Mouse (Mus musculus): Measurements from ENCODE around the gene Rfwd3. TPM values are rescaled to one million over a fixed set of nuclear protein-coding genes. Genes with fewer than 3 reads are reported as not detected.
"Not testable (repeated sequence)": the region's sequence is repeated elsewhere in the genome, so short reads cannot be mapped to it uniquely, and the experiment has no call there.

Gene Rfwd3
- polyA plus RNA-seq, 1 experiment from 2014 or later, result 81.6 TPM

DNA sequence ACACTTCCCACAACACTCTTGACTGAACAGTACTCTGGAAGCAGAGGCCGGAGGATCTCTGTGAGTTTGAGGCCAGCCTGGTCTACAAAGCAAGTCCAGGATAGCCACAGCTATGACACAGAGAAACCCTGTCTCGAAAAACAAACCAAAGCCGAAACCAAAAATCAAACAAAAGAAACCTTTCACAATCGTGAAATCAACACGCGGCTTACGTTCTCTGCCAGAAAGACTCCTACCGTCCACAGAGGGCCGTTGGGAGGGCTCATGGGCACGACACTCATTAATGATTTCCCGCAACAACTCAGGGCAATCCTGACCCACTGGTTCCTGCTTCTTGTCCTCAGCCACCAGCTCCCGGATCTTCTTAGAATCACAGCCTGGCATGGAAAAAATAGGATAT lies 14.7 kb upstream of the Rfwd3 start:
- peaks cover 5% of the 10 kb centered on the region; the same call in 1 of the 2 replicates for H3K4me1 ChIP-seq (replicated peaks; ENCODE audit: control insufficient read depth, insufficient read depth, low read length)
- 88% methylated on average over 12 of the region's 12 CpGs for WGBS
- no peaks in the 10 kb centered on the region for H3K27me3 ChIP-seq (replicated peaks; ENCODE audit: control insufficient read depth, insufficient read depth, low read length)
- no peak for ATAC-seq (replicated peaks; ENCODE audit: low FRiP score)
- H3K9me3 ChIP-seq (ENCODE audit: control insufficient read depth, low read length), result no peaks in the 10 kb centered on the region
- no peak overlapping the region for H3K27ac ChIP-seq (ENCODE audit: low read depth, low read length)
- H3K36me3 ChIP-seq (ENCODE audit: control insufficient read depth, insufficient read depth, low read length), result no peaks in the 10 kb centered on the region
- DNase-seq (ENCODE audit: low spot score), result no peak
- H3K9ac ChIP-seq (ENCODE audit: low read depth, low read length), result no peak overlapping the region
- H3K4me2 ChIP-seq, result no peak overlapping the region
- no peak overlapping the region for H3K4me3 ChIP-seq (ENCODE audit: low read depth, low read length)

DNA sequence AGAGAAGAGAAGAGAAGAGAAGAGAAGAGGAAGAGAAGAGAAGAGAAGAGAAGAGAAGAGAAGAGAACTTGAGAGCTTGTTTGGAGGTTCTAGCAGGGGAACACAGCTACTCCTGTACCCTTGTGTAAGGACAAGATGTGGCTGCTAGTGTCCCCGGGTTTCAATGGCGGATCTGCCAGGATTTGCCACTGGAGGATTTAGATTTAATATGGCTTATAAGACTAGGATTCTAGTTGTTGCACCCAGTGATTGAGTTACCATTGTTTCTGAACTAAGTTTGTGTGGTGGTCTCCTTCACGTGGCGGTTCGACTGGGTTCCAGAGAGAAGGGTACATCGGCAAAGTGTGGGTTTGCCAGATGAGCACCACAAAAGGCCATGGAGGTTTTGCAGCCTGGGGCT lies 13.9 kb upstream of the Rfwd3 start:
- H3K4me2 ChIP-seq; H3K4me3 ChIP-seq (ENCODE audit: low read depth, low read length); H3K27ac ChIP-seq (ENCODE audit: low read depth, low read length); H3K9me3 ChIP-seq (ENCODE audit: control insufficient read depth, low read length); DNase-seq (ENCODE audit: low spot score); H3K9ac ChIP-seq (ENCODE audit: low read depth, low read length); ATAC-seq (replicated peaks; ENCODE audit: low FRiP score); H3K36me3 ChIP-seq (ENCODE audit: control insufficient read depth, insufficient read depth, low read length); H3K4me1 ChIP-seq (replicated peaks; ENCODE audit: control insufficient read depth, insufficient read depth, low read length); H3K27me3 ChIP-seq (replicated peaks; ENCODE audit: control insufficient read depth, insufficient read depth, low read length): not testable (repeated sequence)
- WGBS, result 91% methylated on average over 6 of the region's 6 CpGs

DNA sequence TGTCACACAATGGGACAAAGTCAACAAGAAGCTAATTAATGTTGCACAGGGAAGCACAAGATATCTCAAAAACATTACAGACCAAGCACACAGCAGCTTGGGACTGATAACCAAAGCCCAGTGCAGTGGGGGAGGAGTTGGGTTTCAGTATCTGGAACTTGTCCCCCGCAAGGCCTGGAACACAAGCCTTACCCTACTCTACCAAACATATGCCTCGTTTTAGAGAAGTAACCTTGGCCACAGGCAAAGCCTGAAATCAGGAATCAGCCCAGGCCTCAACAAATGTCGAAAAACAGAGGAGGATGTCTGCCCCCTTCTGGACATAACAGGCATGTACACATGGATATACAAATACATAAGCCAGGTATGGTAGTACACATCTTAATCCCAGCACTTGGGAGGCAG lies 12.7 kb upstream of the Rfwd3 start:
- peak overlapping the region; percentile 41; the same call in 1 of the 2 replicates for H3K27ac ChIP-seq (ENCODE audit: low read depth, low read length)
- peak; percentile 38 for DNase-seq (ENCODE audit: low spot score)
- no peaks in the 10 kb centered on the region for H3K36me3 ChIP-seq (ENCODE audit: control insufficient read depth, insufficient read depth, low read length)
- H3K27me3 ChIP-seq (replicated peaks; ENCODE audit: control insufficient read depth, insufficient read depth, low read length), result no peaks in the 10 kb centered on the region
- H3K4me3 ChIP-seq (ENCODE audit: low read depth, low read length), result no peak overlapping the region
- no peak overlapping the region for H3K9ac ChIP-seq (ENCODE audit: low read depth, low read length)
- 29% methylated on average over 3 of the region's 3 CpGs for WGBS
- H3K9me3 ChIP-seq (ENCODE audit: control insufficient read depth, low read length), result no peaks in the 10 kb centered on the region
- no peak overlapping the region for H3K4me2 ChIP-seq
- peak; percentile 98 for ATAC-seq (replicated peaks; ENCODE audit: low FRiP score)
- H3K4me1 ChIP-seq (replicated peaks; ENCODE audit: control insufficient read depth, insufficient read depth, low read length), result peaks cover 5% of the 10 kb centered on the region; the same call in 1 of the 2 replicates

DNA sequence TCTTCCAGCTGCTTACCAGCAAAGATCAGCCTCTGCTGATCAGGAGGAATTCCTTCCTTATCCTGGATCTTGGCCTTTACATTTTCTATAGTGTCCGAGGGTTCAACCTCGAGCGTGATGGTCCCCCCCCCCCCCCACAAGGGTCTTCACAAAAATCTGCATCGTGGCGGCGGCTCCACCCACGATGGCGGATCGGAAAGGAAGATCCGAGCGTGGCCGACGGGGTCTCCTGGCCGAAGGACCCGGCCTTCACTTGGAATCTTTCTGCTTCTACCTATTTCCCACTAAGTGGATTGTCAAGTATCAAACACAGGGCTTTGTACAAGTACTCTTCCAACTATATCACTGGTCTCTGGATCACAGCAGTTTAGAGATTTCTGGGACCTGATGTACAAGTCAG lies 10.0 kb upstream of the Rfwd3 start:
- not testable (repeated sequence) for H3K9me3 ChIP-seq (ENCODE audit: control insufficient read depth, low read length); H3K27ac ChIP-seq (ENCODE audit: low read depth, low read length); H3K27me3 ChIP-seq (replicated peaks; ENCODE audit: control insufficient read depth, insufficient read depth, low read length); ATAC-seq (replicated peaks; ENCODE audit: low FRiP score); DNase-seq (ENCODE audit: low spot score); H3K4me2 ChIP-seq; H3K36me3 ChIP-seq (ENCODE audit: control insufficient read depth, insufficient read depth, low read length); H3K4me1 ChIP-seq (replicated peaks; ENCODE audit: control insufficient read depth, insufficient read depth, low read length); H3K4me3 ChIP-seq (ENCODE audit: low read depth, low read length); H3K9ac ChIP-seq (ENCODE audit: low read depth, low read length)
- 93% methylated on average over 15 of the region's 15 CpGs for WGBS

DNA sequence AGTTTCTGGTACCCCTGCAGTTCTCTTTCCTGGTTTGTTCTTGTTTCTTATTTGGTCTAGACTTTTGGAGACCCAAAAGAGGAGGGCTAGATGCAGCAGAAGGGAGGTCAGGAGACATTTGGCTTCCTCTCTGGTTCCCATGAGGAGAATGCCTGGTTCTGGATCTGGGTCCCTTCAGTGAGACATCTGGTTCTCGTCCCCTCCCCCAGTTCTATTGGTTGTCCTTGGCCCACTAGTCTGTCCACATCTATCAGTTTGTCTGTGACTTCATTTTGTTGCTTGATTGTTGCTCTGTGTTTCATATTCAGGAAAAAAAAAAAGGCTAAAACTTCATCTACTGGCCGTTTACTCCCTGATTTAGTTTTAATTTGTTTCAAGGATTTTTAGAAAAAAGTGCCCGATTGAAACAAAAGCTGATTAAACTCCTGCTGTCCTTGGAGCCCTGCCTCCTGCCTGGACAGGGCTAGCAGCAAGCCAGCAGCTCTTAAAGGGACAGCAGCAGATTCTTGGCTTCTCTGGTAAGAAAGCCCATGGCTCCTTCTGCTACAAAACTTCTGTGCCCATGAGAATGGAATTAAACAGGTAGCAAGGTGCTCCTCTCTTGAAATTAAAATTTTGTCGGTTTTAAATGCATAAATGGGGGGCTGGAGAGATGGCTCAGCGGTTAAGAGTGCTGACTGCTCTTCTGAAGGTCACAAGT lies 5.2 kb upstream of the Rfwd3 start:
- H3K4me3 ChIP-seq (ENCODE audit: low read depth, low read length), result no peak overlapping the region
- H3K27ac ChIP-seq (ENCODE audit: low read depth, low read length), result no peak overlapping the region
- no peak overlapping the region for H3K4me2 ChIP-seq
- H3K4me1 ChIP-seq (replicated peaks; ENCODE audit: control insufficient read depth, insufficient read depth, low read length), result no peaks in the 10 kb centered on the region
- H3K9ac ChIP-seq (ENCODE audit: low read depth, low read length), result no peak overlapping the region
- DNase-seq (ENCODE audit: low spot score) (no peak), ATAC-seq (replicated peaks; ENCODE audit: low FRiP score) (no peak)
- no peaks in the 10 kb centered on the region for H3K36me3 ChIP-seq (ENCODE audit: control insufficient read depth, insufficient read depth, low read length)
- WGBS, result 40% methylated on average over 5 of the region's 5 CpGs
- H3K27me3 ChIP-seq (replicated peaks; ENCODE audit: control insufficient read depth, insufficient read depth, low read length), result no peaks in the 10 kb centered on the region
- no peaks in the 10 kb centered on the region for H3K9me3 ChIP-seq (ENCODE audit: control insufficient read depth, low read length)

DNA sequence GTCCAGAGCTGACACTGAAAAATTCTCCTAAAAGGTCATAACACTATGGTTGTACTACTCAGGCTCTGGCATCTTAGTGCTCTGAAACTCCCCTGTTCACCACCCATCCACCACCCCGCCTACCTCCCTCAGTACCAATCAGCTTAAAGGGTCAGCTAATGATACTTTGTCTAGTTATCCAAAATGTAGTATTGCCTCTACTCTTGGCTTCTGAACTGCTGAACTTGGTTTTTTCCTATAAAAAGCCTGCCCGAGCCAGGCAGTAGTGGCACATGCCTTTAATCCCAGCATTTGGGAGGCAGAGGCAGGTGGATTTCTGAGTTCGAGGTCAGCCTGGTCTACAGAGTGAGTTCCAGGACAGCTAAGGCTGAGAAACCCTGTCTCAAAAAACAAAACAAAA lies 4.3 kb upstream of the Rfwd3 start:
- Histone ChIP-seq H3K4me1 (replicated peaks; ENCODE audit: control insufficient read depth, insufficient read depth, low read length) (no peaks in the 10 kb centered on the region), H3K9ac (ENCODE audit: low read depth, low read length) (no peak overlapping the region), H3K9me3 (ENCODE audit: control insufficient read depth, low read length) (no peaks in the 10 kb centered on the region), H3K27ac (ENCODE audit: low read depth, low read length) (no peak overlapping the region), H3K27me3 (replicated peaks; ENCODE audit: control insufficient read depth, insufficient read depth, low read length) (no peaks in the 10 kb centered on the region), H3K36me3 (ENCODE audit: control insufficient read depth, insufficient read depth, low read length) (no peaks in the 10 kb centered on the region), H3K4me2 (no peak overlapping the region), H3K4me3 (ENCODE audit: low read depth, low read length) (no peak overlapping the region)
- 85% methylated on average over 3 of the region's 3 CpGs for WGBS
- no peak for ATAC-seq (replicated peaks; ENCODE audit: low FRiP score)
- DNase-seq (ENCODE audit: low spot score), result no peak

DNA sequence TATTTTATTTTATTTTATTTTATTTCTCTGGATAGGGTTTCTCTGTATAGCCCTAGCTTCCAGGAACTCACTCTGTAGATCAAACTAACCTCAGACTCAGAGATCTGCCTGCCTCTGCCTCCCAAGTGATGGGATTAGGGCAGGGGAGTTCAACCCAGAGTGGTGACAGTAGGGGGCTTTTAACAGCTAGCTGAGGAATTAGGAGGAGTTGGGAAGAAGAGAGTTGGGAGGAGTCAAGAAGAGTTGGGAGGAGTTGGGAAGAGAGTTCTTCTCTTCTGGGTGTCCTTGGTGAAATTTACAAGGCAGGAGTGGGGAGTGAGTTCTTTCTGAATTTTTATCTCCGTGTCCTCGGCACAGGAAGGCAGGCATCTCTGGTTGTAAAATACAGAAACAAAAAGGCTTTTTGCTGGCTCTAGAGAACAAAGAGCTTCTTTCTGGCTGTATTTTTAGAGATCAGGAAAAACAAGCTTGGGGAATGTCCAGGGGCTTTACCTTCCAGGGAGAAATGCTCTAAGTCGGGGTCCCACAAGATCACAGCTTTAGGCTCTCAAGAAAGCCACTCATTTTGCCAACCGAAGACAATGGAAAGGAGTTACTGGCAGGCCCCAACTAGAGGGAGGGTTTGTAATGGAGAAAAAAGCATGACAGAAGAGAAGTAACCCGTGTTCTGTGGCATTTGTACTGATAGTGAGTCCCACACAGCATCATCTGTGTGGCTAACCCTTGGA lies 3.2 kb upstream of the Rfwd3 start:
- not testable (repeated sequence) for H3K27ac ChIP-seq (ENCODE audit: low read depth, low read length); H3K27me3 ChIP-seq (replicated peaks; ENCODE audit: control insufficient read depth, insufficient read depth, low read length); H3K4me2 ChIP-seq; H3K9me3 ChIP-seq (ENCODE audit: control insufficient read depth, low read length); DNase-seq (ENCODE audit: low spot score); ATAC-seq (replicated peaks; ENCODE audit: low FRiP score); H3K4me1 ChIP-seq (replicated peaks; ENCODE audit: control insufficient read depth, insufficient read depth, low read length); H3K9ac ChIP-seq (ENCODE audit: low read depth, low read length); H3K4me3 ChIP-seq (ENCODE audit: low read depth, low read length); H3K36me3 ChIP-seq (ENCODE audit: control insufficient read depth, insufficient read depth, low read length)
- 78% methylated on average over 5 of the region's 5 CpGs for WGBS

DNA sequence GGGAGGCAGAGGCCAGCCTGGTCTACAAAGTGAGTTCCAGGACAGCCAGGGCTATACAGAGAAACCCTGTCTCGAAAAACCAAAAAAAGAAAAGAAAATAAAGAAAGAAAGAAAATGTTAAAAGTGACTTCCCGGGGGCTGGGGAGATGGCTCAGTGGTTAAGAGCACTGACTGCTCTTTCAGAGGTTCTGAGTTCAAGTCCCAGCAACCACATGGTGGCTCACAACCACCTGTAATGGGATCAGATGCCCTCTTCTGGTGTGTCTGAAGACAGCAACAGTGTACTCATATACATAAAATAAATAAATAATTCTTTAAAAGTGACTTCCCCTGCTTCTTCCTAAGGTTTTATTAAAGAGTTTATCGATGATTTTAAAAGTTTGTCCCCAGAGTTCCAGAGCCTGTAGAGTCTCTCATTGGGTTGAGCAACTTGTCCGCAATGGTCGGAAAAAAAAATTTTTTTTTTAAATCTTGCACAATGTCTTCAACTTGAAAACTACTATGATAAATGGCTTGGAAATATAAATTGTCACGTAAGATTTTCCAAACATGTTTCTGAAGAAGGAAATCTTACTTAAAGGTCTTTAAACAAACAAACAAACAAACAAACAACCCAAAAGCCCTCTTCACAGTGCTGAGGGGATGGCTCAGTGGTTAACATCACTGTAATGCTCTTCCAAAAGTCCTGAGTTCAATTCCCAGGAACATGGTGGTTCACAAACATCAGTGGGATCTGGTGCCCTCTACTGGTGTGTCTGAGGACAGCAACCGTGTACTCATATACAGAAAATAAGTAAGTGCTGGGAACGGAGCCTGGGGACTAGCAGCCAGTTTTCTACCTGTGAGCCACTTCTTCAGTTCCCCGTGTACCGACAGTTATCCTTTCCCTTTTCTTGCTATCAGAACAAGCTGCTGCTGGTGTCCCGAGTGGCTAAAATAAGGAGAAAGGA lies 850 bp upstream of the Rfwd3 start:
- Histone ChIP-seq H3K4me1 (replicated peaks; ENCODE audit: control insufficient read depth, insufficient read depth, low read length) (peaks cover 13% of the 10 kb centered on the region), H3K36me3 (ENCODE audit: control insufficient read depth, insufficient read depth, low read length) (peaks cover 8% of the 10 kb centered on the region; the same call in 1 of the 2 replicates), H3K4me3 (ENCODE audit: low read depth, low read length) (peak overlapping the region; percentile 91), H3K27me3 (replicated peaks; ENCODE audit: control insufficient read depth, insufficient read depth, low read length) (no peaks in the 10 kb centered on the region), H3K9ac (ENCODE audit: low read depth, low read length) (peak overlapping the region; percentile 64), H3K27ac (ENCODE audit: low read depth, low read length) (peak overlapping the region; percentile 86), H3K4me2 (peak overlapping the region; percentile 54), H3K9me3 (ENCODE audit: control insufficient read depth, low read length) (no peaks in the 10 kb centered on the region)
- DNase-seq (ENCODE audit: low spot score), result no peak
- 62% methylated on average over 11 of the region's 11 CpGs for WGBS
- peak; percentile 6; the same call in 1 of the 2 replicates for ATAC-seq (replicated peaks; ENCODE audit: low FRiP score)
